8 mouse cellular contexts compared by ENCODE assay signal in the genomic region with DNA sequence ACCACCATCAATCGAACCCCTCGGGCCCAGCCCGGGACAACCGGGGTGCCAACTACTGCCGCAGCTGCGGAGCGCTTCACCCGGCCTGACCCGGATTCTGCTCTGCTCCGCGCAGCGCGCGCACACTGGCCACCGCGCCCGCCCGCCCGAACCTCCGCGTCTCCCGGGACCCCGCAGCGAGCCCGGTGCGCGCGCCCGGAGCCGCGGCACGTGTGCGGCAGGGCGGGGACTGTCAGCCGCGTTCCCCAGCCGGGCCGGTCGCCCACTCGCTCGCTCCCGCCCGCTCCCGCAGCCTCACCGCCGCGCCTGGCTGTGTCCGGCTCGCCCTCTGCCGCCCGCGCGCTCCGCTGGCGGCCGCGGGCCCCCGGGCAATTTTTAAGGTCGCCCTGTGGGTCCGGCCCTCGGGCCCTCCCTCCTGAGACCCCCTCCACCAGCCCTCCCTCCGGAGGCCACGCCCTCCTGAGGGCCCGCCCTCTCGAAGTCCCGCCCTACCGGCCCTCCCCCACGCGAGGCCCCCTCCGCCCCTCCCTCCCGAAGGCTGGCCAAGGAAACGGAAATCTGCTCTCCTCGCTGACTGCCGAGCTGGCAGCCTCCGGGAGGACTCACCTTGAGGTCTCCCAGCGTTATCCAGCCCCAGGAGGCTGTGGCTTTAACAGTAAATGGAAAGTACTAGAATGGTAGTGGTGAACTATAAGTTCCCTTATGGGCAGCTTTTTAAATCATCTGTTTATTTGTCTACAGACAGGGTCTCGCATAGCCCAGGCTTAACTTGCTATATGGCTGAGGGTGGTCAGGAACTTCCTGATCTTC. TPM values are rescaled to one million over a fixed set of nuclear protein-coding genes. Genes with fewer than 3 reads are reported as not detected.
A peak's percentile ranks its signal among the peaks of the same experiment; 100 is the strongest.
DNase-seq lines count a peak whose midpoint lies in the region; ATAC-seq and TF ChIP-seq lines count a peak whose summit lies in the region.

Gene Slc25a15, minus strand, starts transcription at position 456 of the 810 bp plus-strand sequence.

- no peaks in the 10 kb centered on the region for H3K9me3 ChIP-seq in hindbrain, embryonic 13.5 days

- in situ Hi-C loops in Patski (cut with MboI; ENCODE audit: low pct_unique_long_range_greater_than_20kb), result no loop called here

- CTCF ChIA-PET in Patski (lab: Charles Lee), result interaction anchor here (1.5 kb wide), 1 partner anchor 24 kb away, joined by 4 read pairs; no protein-coding TSS in a partner anchor

- H3K4me1 ChIP-seq in hindbrain, embryonic 13.5 days (replicated peaks), result peaks cover 12% of the 10 kb centered on the region

- POLR2A ChIA-PET in Patski (lab: Charles Lee), result interaction anchor here (0.9 to 1.3 kb wide), 2 partner anchors 12 to 356 kb away, joined by 3 to 4 read pairs; no protein-coding TSS in a partner anchor

- H3K4me2 ChIP-seq in hindbrain, embryonic 13.5 days, result peak within 1 kb of the TSS; percentile 80

- no peaks in the 10 kb centered on the region for H3K36me3 ChIP-seq in hindbrain, embryonic 13.5 days

- TF ChIP-seq CTCF in Patski (IDR thresholded peaks at IDR 0.05), result no peak

- H3K9ac ChIP-seq in hindbrain, embryonic 13.5 days, result peak within 1 kb of the TSS; percentile 85

- WGBS in hindbrain, embryonic 13.5 days, result under 1% methylated on average over 54 of the region's 77 CpGs

- peak within 1 kb of the TSS; percentile 70 for H3K4me3 ChIP-seq in hindbrain, embryonic 13.5 days

- ATAC-seq in Patski, result peak; percentile 92
- ATAC-seq in hindbrain, embryonic 13.5 days (ENCODE audit: low FRiP score), result peak; percentile 94

- H3K27ac ChIP-seq in hindbrain, embryonic 13.5 days, result peak within 1 kb of the TSS; percentile 88

- DNase-seq in Patski (ENCODE audit: low read depth, low spot score), result peak; percentile 57
- DNase-seq in cerebellum, postnatal 10 days, result peak; percentile 95 to 97
- DNase-seq in frontal cortex, postnatal 10 days (ENCODE audit: low spot score in 2 of 2), result peak; percentile 75 to 87
- peak; percentile 81 for DNase-seq in left cerebral cortex, adult 11 months (ENCODE audit: low spot score)
- DNase-seq in lung, postnatal 4 days, result peak; percentile 92
- DNase-seq in retina, postnatal 7 days (ENCODE audit: low read depth, low spot score), result peak; percentile 81
- DNase-seq in urinary bladder, adult 2 months (ENCODE audit: low spot score), result peak; percentile 93

- no peaks in the 10 kb centered on the region for H3K27me3 ChIP-seq in Patski
- peaks cover 3% of the 10 kb centered on the region; the same call in 1 of the 2 replicates for H3K27me3 ChIP-seq in hindbrain, embryonic 13.5 days

RNA-seq across cellular contexts. Expression of gene Slc25a15, which starts in this region (rescaled TPM):
- polyA plus RNA-seq in Patski (2021), result 10.1 TPM
- polyA plus RNA-seq in hindbrain, embryonic 13.5 days (2015; fragmentation: Nextera tagmentation; extraction: Ambion mirVana), result 8.8 TPM in 2 replicates
- 6.8 and 7.5 TPM in 2 replicates for polyA plus RNA-seq in urinary bladder, adult 2 months (2012; rRNA removed)

Comparison
In these comparisons a context has a peak if more than half of its experiments do, and no peak if none do; other contexts are left out.
1. Peak in every context shown above with its lines: DNase-seq, ATAC-seq, H3K4me3 ChIP-seq and H3K27ac ChIP-seq.